Mouse (Mus musculus): ENCODE measurements at regions not wholly inside any gene's neighbourhood (a gene's known extent, or its start where the extent isn't known, plus 50 kb on each side); places are given as distances from the start of the nearest gene placed in this dataset.

- DNase-seq (ENCODE audit: low read depth, low spot score): no peak
Measured at GRCm38 (mm10) chrX:70820518-70820917, 229.5 kb upstream of the Mamld1 start.

GRCm38 (mm10) chrX:70817771-70818170 is 232.3 kb upstream of the Mamld1 start:
- no peak for DNase-seq (ENCODE audit: low read depth, low spot score)

- no peak for DNase-seq (ENCODE audit: low read depth, low spot score)
Measured at GRCm38 (mm10) chrX:70816662-70817061, 233.4 kb upstream of the Mamld1 start.

- DNase-seq (ENCODE audit: low read depth, low spot score): no peak
Measured at GRCm38 (mm10) chrX:70791796-70792195, 258.3 kb upstream of the Mamld1 start.

- peak; percentile 11 for DNase-seq (ENCODE audit: low read depth, low spot score)
Measured at GRCm38 (mm10) chrX:70762862-70763261, 285.9 kb upstream of the Tmem185a start.

GRCm38 (mm10) chrX:70713004-70713604 is 236.1 kb upstream of the Tmem185a start:
- peak; percentile 7 for DNase-seq (ENCODE audit: low read depth, low spot score)

GRCm38 (mm10) chrX:70682194-70682593 is 205.2 kb upstream of the Tmem185a start:
- no peak for DNase-seq (ENCODE audit: low read depth, low spot score)

GRCm38 (mm10) chrX:70667092-70667491 is 190.1 kb upstream of the Tmem185a start:
- no peak for DNase-seq (ENCODE audit: low read depth, low spot score)

Data from 3T3-L1 (cell line).